Mouse (Mus musculus): ENCODE measurements around the gene Atp2a3. TPM values are rescaled to one million over a fixed set of nuclear protein-coding genes. Genes with fewer than 3 reads are reported as not detected.

Gene Atp2a3
- polyA plus RNA-seq, 1 experiment from 2014 or later = 0.59 TPM

GRCm38 (mm10) chr11:72990688-72991087 is 29.7 kb downstream of the Atp2a3 start:
- WGBS = 81% methylated on average over 9 of the region's 9 CpGs
- no peak for ATAC-seq (ENCODE audit: low FRiP score)
- Histone ChIP-seq H3K27ac (ENCODE audit: low read depth, low read length) (no peak overlapping the region), H3K9me3 (ENCODE audit: control insufficient read depth, low read length) (no peaks in the 10 kb centered on the region), H3K4me1 (ENCODE audit: control insufficient read depth, insufficient read depth, low read length) (no peaks in the 10 kb centered on the region), H3K9ac (ENCODE audit: low read length) (no peak overlapping the region), H3K36me3 (ENCODE audit: control insufficient read depth, insufficient read depth, low read length) (no peaks in the 10 kb centered on the region), H3K4me3 (ENCODE audit: low read depth, low read length) (no peak overlapping the region), H3K4me2 (no peak overlapping the region), H3K27me3 (ENCODE audit: control insufficient read depth, insufficient read depth, low read length) (no peaks in the 10 kb centered on the region)
- no peak for DNase-seq (ENCODE audit: low spot score, missing footprints)

DNA sequence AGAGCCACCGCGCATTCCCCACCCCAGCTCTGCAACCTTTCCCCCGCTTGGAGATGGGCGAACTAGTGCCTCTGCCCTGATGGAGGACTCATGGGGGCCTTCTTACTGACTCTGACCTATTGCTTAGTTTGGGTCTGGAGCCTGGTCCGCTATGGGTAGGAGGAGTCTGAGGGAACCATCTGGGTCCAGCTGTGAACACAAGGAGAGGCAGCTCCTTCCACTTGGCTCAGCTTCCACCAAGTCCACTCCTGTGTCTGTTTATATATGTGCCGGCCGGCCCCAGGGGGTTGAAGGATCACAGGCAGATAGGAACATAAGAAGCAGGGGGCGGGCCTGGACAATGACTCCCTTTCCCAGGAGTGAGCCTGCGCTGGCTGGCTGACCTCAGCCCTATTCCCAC is 31.0 kb downstream of the Atp2a3 start:
- DNase-seq (ENCODE audit: low spot score, missing footprints) = no peak
- no peak overlapping the region for H3K27ac ChIP-seq (ENCODE audit: low read depth, low read length)
- no peak overlapping the region for H3K4me2 ChIP-seq
- H3K4me1 ChIP-seq (ENCODE audit: control insufficient read depth, insufficient read depth, low read length) = no peaks in the 10 kb centered on the region
- 72% methylated on average over 9 of the region's 9 CpGs for WGBS
- ATAC-seq (ENCODE audit: low FRiP score) = no peak
- no peak overlapping the region for H3K4me3 ChIP-seq (ENCODE audit: low read depth, low read length)
- no peaks in the 10 kb centered on the region for H3K27me3 ChIP-seq (ENCODE audit: control insufficient read depth, insufficient read depth, low read length)
- H3K9me3 ChIP-seq (ENCODE audit: control insufficient read depth, low read length) = no peaks in the 10 kb centered on the region
- no peak overlapping the region for H3K9ac ChIP-seq (ENCODE audit: low read length)
- H3K36me3 ChIP-seq (ENCODE audit: control insufficient read depth, insufficient read depth, low read length) = no peaks in the 10 kb centered on the region

GRCm38 (mm10) chr11:72996346-72996745 is 35.4 kb downstream of the Atp2a3 start:
- Histone ChIP-seq H3K36me3 (ENCODE audit: control insufficient read depth, insufficient read depth, low read length) (no peaks in the 10 kb centered on the region), H3K4me3 (ENCODE audit: low read depth, low read length) (no peak overlapping the region), H3K9ac (ENCODE audit: low read length) (no peak overlapping the region), H3K27me3 (ENCODE audit: control insufficient read depth, insufficient read depth, low read length) (no peaks in the 10 kb centered on the region), H3K4me1 (ENCODE audit: control insufficient read depth, insufficient read depth, low read length) (no peaks in the 10 kb centered on the region), H3K4me2 (no peak overlapping the region), H3K9me3 (ENCODE audit: control insufficient read depth, low read length) (no peaks in the 10 kb centered on the region), H3K27ac (ENCODE audit: low read depth, low read length) (no peak overlapping the region)
- WGBS = 93% methylated on average over 6 of the region's 6 CpGs
- no peak for DNase-seq (ENCODE audit: low spot score, missing footprints)
- ATAC-seq (ENCODE audit: low FRiP score) = no peak

- ATAC-seq (ENCODE audit: low FRiP score) (no peak), DNase-seq (ENCODE audit: low spot score, missing footprints) (no peak)
- H3K36me3 ChIP-seq (ENCODE audit: control insufficient read depth, insufficient read depth, low read length) = no peaks in the 10 kb centered on the region
- 94% methylated on average over 2 of the region's 2 CpGs for WGBS
- no peaks in the 10 kb centered on the region for H3K4me1 ChIP-seq (ENCODE audit: control insufficient read depth, insufficient read depth, low read length)
- H3K9me3 ChIP-seq (ENCODE audit: control insufficient read depth, low read length) = no peaks in the 10 kb centered on the region
- H3K27me3 ChIP-seq (ENCODE audit: control insufficient read depth, insufficient read depth, low read length) = no peaks in the 10 kb centered on the region
- H3K4me3 ChIP-seq (ENCODE audit: low read depth, low read length) = no peak overlapping the region
- H3K27ac ChIP-seq (ENCODE audit: low read depth, low read length) = no peak overlapping the region
- no peak overlapping the region for H3K9ac ChIP-seq (ENCODE audit: low read length)
- H3K4me2 ChIP-seq = no peak overlapping the region
These were observed 35.8 kb downstream of the Atp2a3 start for GRCm38 (mm10) chr11:72996781-72997180.

- Histone ChIP-seq H3K4me3 (ENCODE audit: low read depth, low read length) (no peak overlapping the region), H3K9ac (ENCODE audit: low read length) (no peak overlapping the region), H3K27ac (ENCODE audit: low read depth, low read length) (no peak overlapping the region), H3K9me3 (ENCODE audit: control insufficient read depth, low read length) (no peaks in the 10 kb centered on the region), H3K4me2 (no peak overlapping the region), H3K36me3 (ENCODE audit: control insufficient read depth, insufficient read depth, low read length) (no peaks in the 10 kb centered on the region), H3K27me3 (ENCODE audit: control insufficient read depth, insufficient read depth, low read length) (no peaks in the 10 kb centered on the region), H3K4me1 (ENCODE audit: control insufficient read depth, insufficient read depth, low read length) (no peaks in the 10 kb centered on the region)
- WGBS = 75% methylated on average over 13 of the region's 13 CpGs
- ATAC-seq (ENCODE audit: low FRiP score) (no peak), DNase-seq (ENCODE audit: low spot score, missing footprints) (no peak)
These were observed 36.8 kb downstream of the Atp2a3 start for GRCm38 (mm10) chr11:72997529-72998326.

DNA sequence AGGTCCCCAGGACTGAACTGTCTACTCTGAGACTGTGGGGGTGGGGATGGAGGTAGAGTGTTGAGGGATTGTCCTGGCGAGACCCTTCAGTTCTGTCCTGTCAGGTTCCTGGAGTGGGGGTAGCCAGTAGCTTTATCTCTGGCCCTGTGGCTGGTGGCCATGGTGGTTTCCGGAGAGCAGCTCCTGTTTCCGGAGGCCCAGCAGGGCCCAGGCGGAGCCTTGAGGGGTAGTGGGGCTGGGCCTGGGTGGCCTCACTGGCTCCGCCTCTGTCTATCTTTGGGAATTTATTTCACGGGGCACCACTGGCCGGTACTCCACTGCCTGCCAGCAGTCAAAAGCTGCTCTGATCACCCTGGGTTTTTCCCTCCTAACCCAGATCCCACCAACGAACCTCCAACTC is 37.8 kb downstream of the Atp2a3 start, which contains the start of gene P2rx1:
TSS of gene P2rx1 (plus strand) at position 333 of the 400 bp plus-strand sequence.
- no peak within 1 kb of the TSS for H3K27ac ChIP-seq (ENCODE audit: low read depth, low read length)
- H3K27me3 ChIP-seq (ENCODE audit: control insufficient read depth, insufficient read depth, low read length) = no peaks in the 10 kb centered on the region
- DNase-seq (ENCODE audit: low spot score, missing footprints) = no peak
- H3K4me2 ChIP-seq = no peak within 1 kb of the TSS
- no peaks in the 10 kb centered on the region for H3K9me3 ChIP-seq (ENCODE audit: control insufficient read depth, low read length)
- H3K9ac ChIP-seq (ENCODE audit: low read length) = no peak within 1 kb of the TSS
- H3K4me1 ChIP-seq (ENCODE audit: control insufficient read depth, insufficient read depth, low read length) = no peaks in the 10 kb centered on the region
- WGBS = 57% methylated on average over 8 of the region's 8 CpGs
- no peak within 1 kb of the TSS for H3K4me3 ChIP-seq (ENCODE audit: low read depth, low read length)
- H3K36me3 ChIP-seq (ENCODE audit: control insufficient read depth, insufficient read depth, low read length) = no peaks in the 10 kb centered on the region
- ATAC-seq (ENCODE audit: low FRiP score) = no peak

DNA sequence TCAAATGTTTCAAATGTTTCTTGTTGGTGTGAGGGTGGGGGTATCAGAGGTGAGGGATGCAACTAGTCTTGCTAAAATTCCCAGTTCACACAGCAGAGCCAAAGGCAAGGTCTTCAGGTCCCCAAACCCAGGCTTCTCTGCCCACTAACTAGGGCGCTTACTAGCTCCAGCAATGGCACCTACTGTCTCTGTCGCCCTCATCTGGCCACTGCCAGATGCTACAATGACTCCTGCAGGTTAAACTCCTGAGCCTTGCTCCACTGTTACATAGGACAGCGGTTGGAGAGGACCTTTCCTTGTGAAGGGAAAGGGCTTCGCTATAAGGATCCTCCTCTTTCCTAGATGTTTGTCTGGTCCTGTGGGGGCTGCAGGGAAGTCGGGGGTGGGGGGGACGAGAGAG is 40.1 kb downstream of the Atp2a3 start:
- no peak for ATAC-seq (ENCODE audit: low FRiP score)
- no peak overlapping the region for H3K4me3 ChIP-seq (ENCODE audit: low read depth, low read length)
- no peak for DNase-seq (ENCODE audit: low spot score, missing footprints)
- H3K27ac ChIP-seq (ENCODE audit: low read depth, low read length) = no peak overlapping the region
- no peaks in the 10 kb centered on the region for H3K27me3 ChIP-seq (ENCODE audit: control insufficient read depth, insufficient read depth, low read length)
- no peaks in the 10 kb centered on the region for H3K9me3 ChIP-seq (ENCODE audit: control insufficient read depth, low read length)
- no peak overlapping the region for H3K4me2 ChIP-seq
- 17% methylated on average over 6 of the region's 6 CpGs for WGBS
- no peaks in the 10 kb centered on the region for H3K4me1 ChIP-seq (ENCODE audit: control insufficient read depth, insufficient read depth, low read length)
- no peak overlapping the region for H3K9ac ChIP-seq (ENCODE audit: low read length)
- H3K36me3 ChIP-seq (ENCODE audit: control insufficient read depth, insufficient read depth, low read length) = no peaks in the 10 kb centered on the region

DNA sequence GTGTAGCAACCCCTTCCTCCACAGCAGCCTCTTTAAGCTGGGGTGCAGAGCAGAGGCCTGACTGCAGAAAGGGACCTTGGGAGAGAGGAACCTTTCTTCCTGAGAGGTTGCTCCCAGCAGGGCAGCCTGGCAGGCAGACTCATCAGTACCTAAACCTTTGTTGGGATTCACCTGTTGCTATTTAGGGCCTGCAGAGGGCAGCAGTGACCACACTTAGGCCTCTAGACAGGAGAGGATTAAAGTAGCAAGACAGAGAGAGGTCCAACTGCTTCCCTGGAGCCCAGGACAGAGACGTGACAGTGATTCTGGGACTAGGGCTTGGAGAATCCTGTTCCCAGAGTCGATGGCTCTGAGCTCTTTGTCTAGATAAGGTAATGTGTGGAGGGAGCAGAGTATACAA is 45.4 kb downstream of the Atp2a3 start:
- no peaks in the 10 kb centered on the region for H3K4me1 ChIP-seq (ENCODE audit: control insufficient read depth, insufficient read depth, low read length)
- no peak overlapping the region for H3K4me3 ChIP-seq (ENCODE audit: low read depth, low read length)
- no peak overlapping the region for H3K4me2 ChIP-seq
- H3K9me3 ChIP-seq (ENCODE audit: control insufficient read depth, low read length) = no peaks in the 10 kb centered on the region
- H3K27me3 ChIP-seq (ENCODE audit: control insufficient read depth, insufficient read depth, low read length) = no peaks in the 10 kb centered on the region
- WGBS = 2% methylated on average over 2 of the region's 2 CpGs
- no peak overlapping the region for H3K27ac ChIP-seq (ENCODE audit: low read depth, low read length)
- ATAC-seq (ENCODE audit: low FRiP score) (peak; percentile 79), DNase-seq (ENCODE audit: low spot score, missing footprints) (peak; percentile 92)
- H3K9ac ChIP-seq (ENCODE audit: low read length) = no peak overlapping the region
- no peaks in the 10 kb centered on the region for H3K36me3 ChIP-seq (ENCODE audit: control insufficient read depth, insufficient read depth, low read length)

- DNase-seq (ENCODE audit: low spot score, missing footprints) = peak; percentile 33
- Histone ChIP-seq H3K9me3 (ENCODE audit: control insufficient read depth, low read length) (no peaks in the 10 kb centered on the region), H3K27ac (ENCODE audit: low read depth, low read length) (no peak overlapping the region), H3K4me2 (no peak overlapping the region), H3K4me3 (ENCODE audit: low read depth, low read length) (no peak overlapping the region), H3K9ac (ENCODE audit: low read length) (no peak overlapping the region), H3K27me3 (ENCODE audit: control insufficient read depth, insufficient read depth, low read length) (no peaks in the 10 kb centered on the region), H3K4me1 (ENCODE audit: control insufficient read depth, insufficient read depth, low read length) (no peaks in the 10 kb centered on the region), H3K36me3 (ENCODE audit: control insufficient read depth, insufficient read depth, low read length) (no peaks in the 10 kb centered on the region)
- WGBS = 93% methylated on average over 3 of the region's 3 CpGs
- ATAC-seq (ENCODE audit: low FRiP score) = no peak
These were observed 46.1 kb downstream of the Atp2a3 start for GRCm38 (mm10) chr11:73007113-73007512.
